ENCODE assay signal across 1 mouse cellular context in genomic region chr6:54460172-54460914, GRCm38 (mm10).
TF ChIP-seq lines count a peak whose summit lies in the region.

No protein-coding gene starts in this region.

TF ChIP-seq in CH12.LX, 34 proteins besides CTCF, POLR2A, EP300 and RAD21 (continued from another document):
- TF ChIP-seq ZKSCAN1 (IDR thresholded peaks at IDR 0.05; ENCODE audit: borderline replicate concordance, low read depth, low read length) (no peak), ZC3H11A (IDR thresholded peaks at IDR 0.05; ENCODE audit: low read depth, low read length) (no peak), MYC (IDR thresholded peaks at IDR 0.05; ENCODE audit: low read depth, low read length) (no peak; the same call in 1 of the 2 replicates), POLR2AphosphoS2 (IDR thresholded peaks at IDR 0.05; ENCODE audit: low read depth, low read length) (no peak), MAFK (IDR thresholded peaks at IDR 0.05; ENCODE audit: insufficient replicate concordance, low read length) (0 out of 2 replicates have a peak, but pooled peaks have one; percentile 15), RCOR1 (conservative IDR thresholded peaks at IDR 0.05; ENCODE audit: low read depth, low read length) (no peak), USF2 (conservative IDR thresholded peaks at IDR 0.05; ENCODE audit: low read depth, low read length) (no peak), GABPA (IDR thresholded peaks at IDR 0.05; ENCODE audit: insufficient replicate concordance, low read depth, low read length) (no peak), MAZ (IDR thresholded peaks at IDR 0.05; ENCODE audit: low read depth, low read length) (no peak), TBP (conservative IDR thresholded peaks at IDR 0.05; ENCODE audit: low read depth, low read length) (peak; percentile 90), MAX (IDR thresholded peaks at IDR 0.05; ENCODE audit: low read length) (no peak), UBTF (IDR thresholded peaks at IDR 0.05; ENCODE audit: low read depth, low read length) (no peak), SIN3A (IDR thresholded peaks at IDR 0.05; ENCODE audit: low read length) (0 out of 2 replicates have a peak, but pooled peaks have one; percentile 41)
